Mouse (Mus musculus) layer of hippocampus, postnatal 10 days (tissue): ENCODE results near the gene Kcnmb1. TPM values are rescaled to one million over a fixed set of nuclear protein-coding genes. Genes with fewer than 3 reads are reported as not detected.

Experiments used
- DNase-seq, 2 experiments: peaks; one replicate each; pipeline ENCODE4 v3.0.0; 2021; ENCODE audit warnings: low spot score in 2 of 2
- total RNA-seq, 2 experiments: library from RNA; stranded (reverse); gene quantifications; 2 replicates each; pipeline ENCODE4 v1.2.3; 2021

Gene Kcnmb1
- total RNA-seq, 2 experiments from 2014 or later = 0.27 to 0.33 TPM

DNA sequence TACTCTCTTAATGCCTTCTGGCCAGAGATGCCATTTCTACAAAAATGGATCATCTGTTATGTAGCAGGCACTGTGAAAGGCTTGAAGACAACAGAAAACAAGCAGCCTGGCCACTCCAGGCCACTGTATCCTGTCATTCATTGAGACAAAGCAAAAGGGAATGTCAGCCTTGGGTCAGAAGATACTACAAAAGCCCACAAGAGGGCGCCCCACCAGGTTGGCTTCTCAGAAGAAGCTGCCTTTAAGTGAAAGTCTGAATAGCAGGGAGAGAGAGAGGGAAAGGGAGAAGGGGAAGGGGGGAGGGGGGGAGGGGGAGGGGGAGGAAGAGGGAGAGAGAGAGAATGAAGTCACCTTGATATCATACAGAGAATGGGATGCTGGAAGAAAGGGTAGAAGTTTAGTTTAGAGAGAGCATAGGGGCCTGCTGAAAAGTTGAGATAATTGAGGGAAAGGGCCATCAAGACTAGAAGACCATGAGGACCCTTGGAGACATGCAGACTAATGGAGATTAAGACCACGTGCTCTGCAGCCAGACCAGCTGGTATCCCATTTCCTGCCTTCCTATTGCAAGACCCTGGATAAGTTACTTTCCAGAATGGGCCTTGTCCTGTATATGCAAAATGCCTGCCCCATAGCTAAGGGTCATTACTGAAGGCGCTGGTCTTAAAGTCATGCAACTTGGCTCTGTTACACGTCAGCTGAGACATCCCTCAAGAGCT lies 18.6 kb upstream of the Kcnmb1 start:
- peak; percentile 33 to 36 for DNase-seq

DNA sequence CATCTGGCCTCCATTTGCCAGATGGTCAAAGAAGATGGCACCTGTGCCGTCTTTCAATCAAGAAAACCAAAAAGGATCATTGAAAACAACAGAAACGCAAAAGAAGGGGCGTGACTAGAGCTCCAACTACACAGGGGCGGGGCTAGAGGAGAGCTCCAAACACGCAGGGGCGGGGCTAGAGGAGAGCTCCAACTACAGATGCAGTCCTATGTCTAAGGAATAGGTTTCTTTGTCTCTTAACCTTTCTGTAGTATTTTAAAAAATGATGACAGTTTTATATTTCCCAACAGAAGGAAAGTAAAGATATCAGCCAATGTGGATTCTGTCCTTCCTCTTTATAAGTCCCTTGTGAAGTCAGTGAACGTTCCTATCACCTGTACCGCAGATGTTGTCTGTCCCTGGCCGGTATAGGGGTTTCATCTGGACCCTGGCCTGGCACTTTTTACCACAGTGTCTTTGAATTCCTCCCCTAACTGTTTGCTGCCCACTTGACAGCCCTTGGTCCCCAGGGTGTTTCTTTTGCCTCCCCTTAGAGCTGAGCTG lies 18.0 kb upstream of the Kcnmb1 start:
- DNase-seq = no peak

DNA sequence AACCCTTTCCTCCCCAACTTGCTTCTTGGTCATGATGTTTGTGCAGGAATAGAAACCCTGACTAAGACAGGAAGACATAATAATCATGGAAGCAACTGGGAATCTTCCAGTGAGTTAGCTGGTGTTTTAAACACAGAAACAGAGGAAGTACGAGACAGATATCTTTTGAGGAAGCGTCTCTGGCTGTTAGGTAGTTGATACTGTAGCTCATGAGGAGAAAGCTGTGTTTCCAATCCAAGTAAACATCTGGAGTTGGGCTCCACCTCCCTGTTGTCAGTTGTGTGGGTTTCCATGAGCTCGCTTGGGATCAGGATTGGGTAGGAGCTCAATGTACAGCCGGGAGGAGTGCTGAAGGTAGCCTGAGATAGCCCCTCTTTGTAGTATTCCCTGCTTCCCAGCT lies 16.3 kb upstream of the Kcnmb1 start:
- DNase-seq = no peak

DNA sequence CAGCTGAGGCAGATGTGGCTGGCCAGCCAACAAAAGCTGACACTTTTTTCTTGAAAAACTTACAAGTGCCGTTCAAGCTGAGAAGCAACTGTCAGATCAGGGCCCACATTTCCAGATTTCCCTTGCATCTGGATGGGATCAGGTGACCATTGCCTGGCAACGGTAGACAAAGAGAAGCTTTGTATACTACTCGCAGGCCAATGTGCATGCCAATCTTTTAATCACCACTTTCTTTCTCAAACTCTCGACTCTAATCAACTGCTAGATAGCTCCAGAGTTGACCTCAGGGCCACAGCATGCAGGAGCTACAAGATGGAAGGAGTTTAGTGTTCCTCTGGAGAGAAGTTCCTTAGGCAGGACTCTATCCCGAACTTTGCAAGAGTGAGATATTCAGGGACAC lies 11.7 kb upstream of the Kcnmb1 start:
- no peak for DNase-seq

DNA sequence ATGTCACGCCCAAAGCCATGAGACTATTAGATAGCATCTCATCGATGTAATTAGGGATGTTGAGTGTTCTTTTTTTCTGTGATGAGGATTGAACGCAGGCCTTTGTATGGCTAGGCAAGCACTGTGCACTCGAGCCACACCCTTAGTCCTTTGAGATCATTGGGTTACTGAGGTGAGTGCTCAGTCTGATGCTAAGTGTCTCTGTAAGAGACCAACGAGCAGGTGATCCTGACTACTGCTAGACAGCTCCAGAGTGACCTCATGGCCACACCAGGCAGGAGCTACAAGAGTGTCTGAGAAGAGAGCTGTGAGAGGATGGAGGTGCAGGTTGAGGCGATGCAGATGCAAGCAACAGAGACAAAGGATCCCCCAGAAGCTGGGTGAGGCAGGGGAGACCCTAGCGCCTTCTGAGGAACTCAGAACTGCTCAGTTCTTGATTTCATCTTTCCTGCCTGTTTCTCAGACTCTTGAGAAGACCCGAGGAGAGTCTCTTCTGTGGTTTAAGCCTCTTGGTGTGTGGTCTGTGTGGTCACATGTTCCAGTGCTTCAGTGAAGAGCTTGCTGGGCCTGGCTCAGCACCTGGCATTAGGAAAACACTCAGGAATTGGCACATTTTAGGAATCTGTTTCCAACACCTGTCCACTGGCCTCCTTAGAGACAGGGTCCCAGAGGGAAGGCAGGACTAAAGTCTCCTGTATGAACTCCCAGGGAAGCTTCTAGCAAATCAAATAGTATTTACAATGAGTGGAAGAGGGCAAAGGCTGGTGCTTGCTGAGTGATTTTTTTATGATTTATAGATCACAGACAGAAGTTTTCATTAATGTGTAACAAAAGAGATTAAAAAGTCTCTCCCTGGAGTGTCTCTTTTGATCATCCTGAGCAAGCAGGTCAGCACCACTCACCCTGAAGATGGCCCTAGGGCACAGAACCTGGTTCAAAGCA lies 10.9 kb upstream of the Kcnmb1 start:
- no peak for DNase-seq

DNA sequence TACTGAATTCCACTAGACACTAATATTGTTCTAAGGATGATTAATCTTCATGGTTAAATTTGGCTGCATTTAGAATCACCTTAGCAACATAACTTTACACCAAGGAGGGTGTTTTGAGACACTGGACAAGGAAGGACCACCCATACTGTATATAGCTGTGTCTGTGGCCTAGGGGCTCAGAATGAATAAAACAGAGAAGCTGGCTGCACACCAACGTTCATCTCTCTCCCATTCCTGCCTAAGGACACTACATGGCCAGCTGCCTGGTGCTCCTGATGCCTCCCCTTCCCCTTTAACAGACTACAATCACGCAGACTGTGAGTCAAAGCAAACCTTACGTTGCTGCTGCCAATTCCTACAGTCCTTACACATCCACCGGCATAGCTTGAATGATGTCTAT lies 6.8 kb upstream of the Kcnmb1 start:
- no peak for DNase-seq

DNA sequence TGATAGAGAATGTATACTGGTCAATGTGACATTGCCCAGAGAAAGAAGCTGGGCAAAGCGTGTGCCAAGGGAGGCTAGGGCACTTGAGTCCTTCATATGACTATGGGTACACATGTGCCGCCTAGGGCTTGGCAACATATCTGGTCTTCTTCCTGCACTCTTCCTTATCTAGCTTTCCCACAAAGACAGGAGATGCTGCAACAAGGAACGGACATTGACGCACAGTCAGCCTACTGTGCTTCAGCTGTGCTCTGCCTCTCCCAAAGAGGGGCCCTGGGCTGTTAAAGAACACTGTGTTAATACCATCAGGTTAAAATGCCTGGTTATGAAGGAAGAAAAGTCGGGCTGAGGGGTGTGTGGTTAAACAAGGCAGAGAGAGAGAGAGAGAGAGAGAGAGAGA lies 6.2 kb upstream of the Kcnmb1 start:
- DNase-seq = no peak

DNA sequence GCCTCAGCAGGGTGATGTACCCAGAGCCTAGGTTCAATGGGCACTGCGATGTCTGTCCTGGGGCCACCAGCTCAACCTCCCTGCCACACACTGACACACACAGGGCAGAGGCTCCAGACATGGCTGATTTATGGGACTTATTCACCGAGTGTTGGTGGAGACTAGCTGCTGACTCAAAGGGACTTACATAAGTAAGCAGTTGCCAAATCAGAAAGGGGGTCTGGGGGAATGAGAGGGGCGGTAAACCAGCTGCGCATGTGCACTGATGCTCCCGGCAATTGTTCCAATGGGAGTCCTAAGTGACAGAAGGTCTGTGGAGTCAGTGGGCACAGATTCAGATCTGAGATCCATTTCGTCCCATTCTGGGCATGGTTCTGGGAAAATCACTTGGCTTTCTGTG lies 5.2 kb upstream of the Kcnmb1 start:
- peak; percentile 25 to 33 for DNase-seq

DNA sequence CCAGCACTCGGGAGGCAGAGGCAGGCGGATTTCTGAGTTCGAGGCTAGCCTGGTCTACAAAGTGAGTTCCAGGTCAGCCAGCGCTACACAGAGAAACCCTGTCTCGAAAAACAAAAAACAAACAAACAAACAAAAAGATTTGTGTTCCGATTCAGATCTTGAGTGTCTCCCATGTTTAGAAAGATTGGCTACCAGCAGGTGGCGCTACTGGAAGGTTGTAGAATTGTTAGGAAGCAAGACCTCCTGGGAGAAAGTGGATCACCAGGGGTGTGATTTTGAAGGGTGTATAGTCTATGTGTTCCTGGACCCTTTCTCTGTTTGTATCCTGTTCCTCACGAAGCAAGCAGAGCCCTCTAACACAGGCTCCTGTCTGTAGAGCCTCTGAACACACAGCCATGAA lies 4.1 kb upstream of the Kcnmb1 start:
- DNase-seq = peak; percentile 48 to 55

DNA sequence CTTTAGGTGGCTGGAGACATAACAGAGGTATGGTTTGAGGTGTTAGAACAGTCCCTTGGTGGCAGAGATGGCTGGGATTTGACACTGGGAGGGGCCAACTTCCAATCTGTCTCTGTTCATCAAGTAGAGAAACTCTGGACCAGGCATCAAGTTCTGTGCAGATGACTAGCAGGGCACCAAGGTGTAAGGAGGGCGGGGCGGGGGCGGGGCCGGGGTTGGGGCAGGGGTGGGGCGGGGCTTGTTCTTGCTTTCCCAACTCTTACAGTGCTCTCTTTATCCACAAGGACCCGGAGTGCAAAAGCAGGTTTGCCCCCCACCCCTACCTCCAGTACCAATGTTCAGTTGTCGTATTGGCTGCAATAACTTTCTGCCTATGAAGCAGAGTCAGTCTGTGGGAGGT lies 635 bp upstream of the Kcnmb1 start:
- no peak for DNase-seq

DNA sequence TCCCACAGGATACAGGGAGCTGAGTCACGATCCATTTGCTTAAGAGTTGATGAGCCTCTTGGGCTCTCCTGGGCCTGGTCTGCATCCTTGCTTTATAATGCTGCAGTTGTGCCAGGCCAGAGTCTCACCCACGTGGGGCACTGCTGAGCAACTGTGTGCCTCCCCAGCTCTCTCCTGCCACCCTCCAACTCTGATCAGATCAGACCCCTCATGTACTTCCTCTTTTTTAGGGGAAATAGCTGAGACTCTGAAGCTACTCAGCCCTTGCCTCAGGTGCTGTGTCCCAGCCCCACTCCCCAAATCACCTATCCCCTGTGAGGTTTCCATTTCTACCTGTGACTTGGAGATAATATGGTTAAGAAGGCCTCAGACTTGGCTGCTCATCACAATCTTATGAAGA lies 2.6 kb downstream of the Kcnmb1 start:
- no peak for DNase-seq

DNA sequence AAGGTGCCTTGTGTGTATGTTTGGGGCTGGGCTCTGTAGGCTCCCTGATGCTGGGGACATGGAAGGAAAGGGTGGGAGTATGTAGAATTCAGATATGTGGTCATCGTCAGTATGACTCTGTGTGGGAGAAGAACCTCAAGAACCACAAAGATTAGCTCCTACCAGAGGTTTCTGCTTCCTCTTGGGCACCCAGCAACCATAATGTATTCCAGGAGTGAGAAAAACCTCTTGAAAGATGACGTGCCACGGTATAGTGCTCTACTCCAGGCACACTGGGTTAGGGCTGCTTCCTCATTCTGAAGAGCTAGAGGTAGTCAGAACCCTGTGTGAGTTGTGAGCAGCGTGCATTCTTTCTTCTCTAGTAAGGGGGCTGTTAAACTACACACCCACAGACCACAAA lies 4.9 kb downstream of the Kcnmb1 start:
- no peak for DNase-seq

DNA sequence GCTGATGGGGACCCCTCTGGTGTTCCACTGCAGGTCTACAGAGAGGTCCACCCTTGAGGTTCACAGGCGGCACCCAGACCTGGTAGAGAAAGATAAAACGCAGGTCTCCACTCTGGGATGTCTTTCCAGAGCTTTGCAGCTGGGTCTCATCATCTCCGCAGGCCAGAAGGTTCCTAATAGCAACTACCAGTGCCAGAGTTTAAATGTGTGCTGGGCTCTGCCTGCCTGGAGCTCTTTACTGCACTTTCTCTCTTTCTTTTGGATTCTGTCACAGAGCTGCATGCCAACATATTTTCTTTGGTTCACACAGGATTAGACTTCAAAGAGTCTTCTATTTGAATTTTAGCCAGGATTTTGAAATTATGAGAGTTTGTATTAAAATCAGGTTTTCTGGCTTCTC lies 6.4 kb downstream of the Kcnmb1 start:
- DNase-seq = no peak

DNA sequence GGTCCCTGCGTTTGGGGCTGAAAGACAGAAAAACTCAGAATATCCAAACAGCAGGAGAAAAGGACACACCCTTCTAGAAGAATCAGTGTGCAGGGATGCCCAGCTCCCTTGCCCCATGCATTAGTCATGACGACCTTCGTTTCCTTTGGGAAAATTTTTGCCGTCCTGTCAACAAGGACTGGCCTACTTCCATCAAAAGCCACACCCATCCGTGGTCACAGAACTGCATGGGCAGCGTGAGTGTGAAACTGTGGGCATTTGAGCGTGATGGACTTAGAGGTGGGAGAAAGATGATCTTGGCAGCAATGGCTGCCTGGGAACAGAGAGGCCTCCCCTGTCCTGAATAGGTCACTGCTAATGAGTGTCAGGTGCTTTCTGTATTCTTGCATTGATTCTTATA lies 9.3 kb downstream of the Kcnmb1 start:
- no peak for DNase-seq

DNA sequence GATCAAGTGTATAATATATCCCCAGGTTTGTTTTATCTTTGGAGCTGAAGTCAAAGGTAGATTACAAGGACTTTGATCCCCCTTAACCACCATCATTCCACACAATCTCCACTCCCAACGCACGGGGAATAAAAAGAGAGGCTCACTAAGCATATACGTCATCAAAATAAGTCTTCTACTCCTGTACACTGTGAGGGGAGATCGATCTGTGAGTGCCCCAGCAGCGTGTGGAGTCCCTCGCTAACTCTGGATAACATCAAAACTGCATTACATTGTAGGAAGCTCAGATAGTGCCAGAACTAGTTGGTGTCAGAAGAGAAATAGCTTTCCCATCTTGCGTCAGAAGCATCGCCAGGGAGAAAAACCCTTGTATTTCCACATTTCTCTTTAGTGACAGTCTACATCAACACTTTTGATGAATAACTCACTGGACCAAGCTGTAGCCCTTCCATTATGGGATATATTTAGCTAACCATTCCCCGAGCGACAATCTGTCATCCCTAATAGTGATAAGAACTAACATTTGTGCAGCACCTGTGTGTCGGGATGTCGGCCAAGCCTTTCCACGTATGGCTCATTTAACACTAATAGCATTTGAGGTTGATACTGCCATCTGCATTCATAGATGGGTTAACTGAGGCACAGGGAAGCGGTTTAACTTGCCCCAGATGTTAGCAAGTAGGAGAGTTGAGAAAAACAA lies 11.7 kb downstream of the Kcnmb1 start:
- DNase-seq = peak in 1 of 2 experiments; percentile 39

DNA sequence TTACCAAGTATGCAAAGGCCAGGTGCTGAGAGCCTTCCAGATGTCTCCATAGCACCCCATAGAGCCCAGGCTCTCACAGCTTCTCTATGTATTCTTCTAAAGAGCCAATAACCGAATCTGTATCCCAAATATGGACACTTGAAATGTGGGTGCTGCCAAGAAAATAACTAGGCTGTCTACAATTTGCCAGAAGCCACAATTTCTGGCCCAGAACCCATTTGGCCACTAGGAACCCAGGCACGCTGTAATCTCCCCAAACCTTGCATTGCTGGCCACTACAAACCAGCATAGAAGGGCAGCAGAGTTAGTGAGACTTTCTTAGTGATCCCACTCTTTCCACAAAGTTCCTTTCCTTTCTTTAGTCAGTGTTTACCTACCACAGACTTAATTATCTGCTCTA lies 12.3 kb downstream of the Kcnmb1 start:
- DNase-seq = no peak

DNA sequence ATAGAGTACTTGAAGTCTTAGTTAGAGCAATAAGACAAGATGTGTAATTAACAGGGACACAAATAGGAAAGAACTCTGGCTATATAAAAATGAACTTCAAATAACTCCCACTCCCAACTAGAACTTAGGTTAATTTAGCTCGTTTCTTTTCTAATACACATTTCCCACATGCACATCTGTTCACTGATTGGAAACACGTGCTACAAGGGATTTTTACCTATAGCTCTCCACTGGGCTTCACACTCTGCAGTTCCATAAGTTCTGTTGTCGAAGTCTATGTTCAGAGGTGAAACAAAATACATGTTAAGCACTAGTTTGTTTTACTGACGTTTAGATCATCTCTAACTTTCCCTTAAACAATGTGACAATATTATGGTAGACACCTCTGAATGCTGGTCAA lies 17.3 kb downstream of the Kcnmb1 start:
- no peak for DNase-seq

DNA sequence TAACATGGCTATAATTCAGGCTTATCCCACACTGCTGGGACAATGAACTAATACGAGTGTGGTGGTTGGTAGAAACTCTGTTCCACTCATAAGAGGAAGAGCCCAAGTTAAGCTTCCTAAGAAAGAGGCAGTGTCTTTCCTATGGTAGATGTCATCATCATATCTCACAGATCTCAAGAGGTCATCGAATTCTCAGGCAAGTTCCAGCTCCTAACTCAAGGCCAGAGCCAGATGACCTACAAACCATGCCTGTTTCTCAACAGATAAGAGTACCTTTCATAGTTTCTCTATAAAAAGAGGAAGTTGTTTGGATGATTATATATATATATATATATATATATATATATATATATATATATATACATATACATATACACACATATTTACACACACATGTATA lies 23.7 kb downstream of the Kcnmb1 start:
- DNase-seq = no peak

DNA sequence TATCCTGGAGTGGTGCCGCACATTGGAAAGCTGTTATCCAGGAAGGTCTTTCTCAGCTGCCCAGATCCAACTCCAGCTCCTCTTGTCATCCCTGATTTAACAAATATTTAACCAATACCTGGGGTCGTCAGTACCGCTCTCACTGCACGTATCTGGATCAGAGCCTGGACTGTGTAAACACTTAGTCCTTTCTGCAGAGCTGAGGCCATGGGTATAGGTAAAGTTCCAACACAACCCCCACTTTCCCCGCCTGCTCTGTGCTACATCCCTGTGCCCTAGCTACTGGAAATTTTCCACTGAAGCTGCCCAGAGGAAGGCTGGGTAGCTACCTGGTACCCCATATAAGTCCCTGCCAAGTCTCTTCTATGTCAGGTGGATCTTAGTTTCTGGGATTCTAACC lies 27.2 kb downstream of the Kcnmb1 start:
- no peak for DNase-seq

DNA sequence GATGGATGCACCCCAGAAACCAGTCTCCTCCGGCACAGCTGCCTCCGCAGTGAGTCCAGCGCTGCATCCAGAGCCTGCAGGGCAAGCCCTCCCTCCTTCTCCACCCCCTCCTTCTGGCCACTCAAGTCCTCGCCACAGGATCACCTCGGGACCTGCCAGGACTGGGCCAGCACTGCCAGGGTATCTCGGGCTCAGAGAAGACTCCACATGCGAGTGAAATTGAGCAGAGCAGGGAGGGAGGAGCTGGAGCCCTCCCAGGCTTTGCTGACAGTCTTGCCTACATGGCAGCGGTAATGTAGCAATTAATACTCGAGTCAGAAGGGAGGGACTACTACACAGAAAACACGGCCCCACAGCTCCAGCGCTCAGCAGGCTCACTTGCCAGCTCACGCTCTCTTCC lies 30.1 kb downstream of the Kcnmb1 start, which contains the start of gene Kcnip1:
Kcnip1 (minus strand) TSS at position 215 of the 400 bp plus-strand sequence.
- peak; percentile 15 to 36 for DNase-seq

DNA sequence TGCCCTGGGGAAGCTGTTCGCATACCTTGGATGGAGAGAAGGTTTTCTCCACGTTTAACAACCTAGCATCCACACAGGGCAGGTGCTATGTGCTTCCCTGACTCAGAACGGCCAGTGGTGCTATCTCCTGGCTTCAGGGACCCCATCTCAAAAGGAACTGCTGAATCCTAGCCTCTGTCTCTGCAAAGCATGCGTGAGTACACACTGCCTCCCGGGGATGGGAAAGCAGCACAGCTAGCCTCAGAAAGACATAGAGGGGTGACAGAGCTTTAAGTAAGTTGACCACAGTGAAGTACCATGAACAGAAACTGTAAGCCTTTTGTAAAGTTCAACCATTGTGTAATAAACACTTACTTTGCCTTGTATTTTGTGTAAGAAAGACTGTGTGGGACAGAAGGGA lies 30.7 kb downstream of the Kcnmb1 start:
- DNase-seq = no peak

DNA sequence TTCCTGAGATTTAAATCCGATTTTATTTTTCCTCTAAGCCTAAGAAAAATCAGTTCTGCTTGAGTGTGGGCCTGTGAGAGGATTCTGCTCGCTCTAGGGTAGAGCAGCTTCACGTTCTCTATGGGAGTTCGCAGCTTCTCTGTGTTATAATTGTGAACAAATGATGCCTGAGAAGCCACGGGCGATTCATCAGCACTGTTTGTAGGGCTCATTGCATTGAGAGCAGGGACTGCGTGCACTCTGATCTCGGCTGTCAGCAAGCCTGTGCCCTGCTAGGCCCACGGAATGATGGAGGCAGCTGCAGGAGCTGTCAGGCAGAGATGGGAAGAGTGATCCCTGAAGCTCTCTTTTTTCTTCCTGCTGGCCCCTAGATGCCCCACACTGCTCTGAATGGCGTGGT lies 35.4 kb downstream of the Kcnmb1 start:
- DNase-seq = no peak
